Mouse (Mus musculus) midbrain, embryonic 14.5 days (tissue): ENCODE data around the gene Dpp9. TPM values are rescaled to one million over a fixed set of nuclear protein-coding genes. Genes with fewer than 3 reads are reported as not detected.

ENCODE experiments used
- ATAC-seq: fragments of 200-750 bp; cut with Nextera tagmentation; 2 replicates; pipeline ENCODE4 v1.8.0; 2017; ENCODE audit warnings: moderate number of reproducible peaks, moderate library complexity; ENCODE audit not compliant: low FRiP score, low TSS enrichment
- DNase-seq: peaks from one replicate; pipeline ENCODE4 v3.0.0-alpha.2; 2015
- H3K27ac ChIP-seq: fragments of 300-500 bp; sonication (generic); replicated peaks from 2 replicates; pipeline ENCODE4 v1.5.1; 2014; ENCODE audit warnings: mild to moderate bottlenecking, low read depth, low read length, moderate library complexity
- H3K27me3 ChIP-seq: fragments of 300-500 bp; sonication (generic); 2 replicates; pipeline ENCODE4 v1.6.1; 2014; ENCODE audit warnings: low read length, control low read depth, mixed read lengths; ENCODE audit not compliant: control insufficient read depth, insufficient read depth
- H3K36me3 ChIP-seq: fragments of 300-500 bp; sonication (generic); 2 replicates; pipeline ENCODE4 v1.6.1; 2014; ENCODE audit warnings: low read length, control low read depth; ENCODE audit not compliant: control insufficient read depth, insufficient read depth
- H3K4me1 ChIP-seq: fragments of 300-500 bp; sonication (generic); 2 replicates; pipeline ENCODE4 v1.6.1; 2014; ENCODE audit warnings: mild to moderate bottlenecking, antibody characterized with exemption, low read length, control low read depth; ENCODE audit not compliant: control insufficient read depth, insufficient read depth
- H3K4me2 ChIP-seq: fragments of 300-500 bp; sonication (generic); 2 replicates; pipeline ENCODE4 v1.6.1; 2014; ENCODE audit warnings: mild to moderate bottlenecking, low read length, moderate library complexity
- H3K4me3 ChIP-seq: fragments of 300-500 bp; sonication (generic); replicated peaks from 2 replicates; pipeline ENCODE4 v1.5.1; 2014; ENCODE audit warnings: low read depth, low read length
- H3K9ac ChIP-seq: fragments of 300-500 bp; sonication (generic); replicated peaks from 2 replicates; pipeline ENCODE4 v1.6.1; 2014; ENCODE audit warnings: mild to moderate bottlenecking, low read length, moderate library complexity
- H3K9me3 ChIP-seq: fragments of 300-500 bp; sonication (generic); 2 replicates; pipeline ENCODE4 v1.6.1; 2016; ENCODE audit warnings: low read length, control low read depth, mixed read lengths; ENCODE audit not compliant: control insufficient read depth
- WGBS: fragments of 180-500 bp; shearing (Covaris S2); extraction: QIAGEN DNeasy Blood & Tissue Kit; methylation state at CpG from one replicate; pipeline ENCODE4 v1.1.7; 2014; 5-methylcytosine and 5-hydroxymethylcytosine counted together
- polyA plus RNA-seq: library from polyadenylated mRNA; unstranded; fragments of >200 nt; fragmentation: Nextera tagmentation; extraction: Ambion mirVana; gene quantifications from 2 replicates; pipeline ENCODE4 v1.2.1, GENCODE M21; 2014

Gene Dpp9
- polyA plus RNA-seq, 1 experiment from 2014 or later = 26.7 TPM

DNA sequence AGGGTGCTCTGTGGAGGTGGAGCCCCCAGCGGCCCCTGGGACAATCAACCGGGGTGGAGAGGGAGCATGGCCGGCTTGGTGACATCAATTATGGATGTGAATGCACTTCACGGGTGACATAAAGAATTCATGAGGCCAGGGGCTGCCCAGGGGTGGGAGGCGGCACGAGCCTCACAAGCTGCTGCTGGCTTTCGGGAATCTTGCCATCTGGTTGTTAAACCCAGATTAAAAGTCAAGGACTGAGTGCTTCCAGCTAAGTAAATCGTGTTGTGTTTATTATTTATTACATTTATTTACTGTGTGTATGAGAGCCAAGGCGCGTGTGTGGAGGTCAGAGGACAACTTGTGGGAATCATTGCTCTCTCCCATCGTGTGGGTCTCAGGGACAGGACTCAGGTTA is 53.0 kb downstream of the Dpp9 start:
- no peak overlapping the region for H3K4me3 ChIP-seq
- 36% methylated on average over 11 of the region's 11 CpGs for WGBS
- peaks cover 6% of the 10 kb centered on the region for H3K4me1 ChIP-seq
- H3K4me2 ChIP-seq = no peak overlapping the region
- peak overlapping the region; percentile 26; the same call in 1 of the 2 replicates for H3K27ac ChIP-seq
- no peaks in the 10 kb centered on the region for H3K9me3 ChIP-seq
- DNase-seq (peak; percentile 61), ATAC-seq (no peak; the same call in 1 of the 2 replicates)
- no peaks in the 10 kb centered on the region; the same call in 1 of the 2 replicates for H3K27me3 ChIP-seq
- no peaks in the 10 kb centered on the region for H3K36me3 ChIP-seq
- no peak overlapping the region for H3K9ac ChIP-seq

GRCm38 (mm10) chr17:56164510-56164909 is 54.2 kb downstream of the Dpp9 start:
- Histone ChIP-seq H3K9ac (no peak overlapping the region), H3K4me2 (no peak overlapping the region), H3K4me1 (peaks cover 6% of the 10 kb centered on the region), H3K27ac (no peak overlapping the region), H3K27me3 (no peaks in the 10 kb centered on the region; the same call in 1 of the 2 replicates), H3K9me3 (no peaks in the 10 kb centered on the region), H3K4me3 (no peak overlapping the region), H3K36me3 (no peaks in the 10 kb centered on the region)
- no peak for ATAC-seq
- no peak for DNase-seq
- 84% methylated on average over 3 of the region's 3 CpGs for WGBS

GRCm38 (mm10) chr17:56163523-56164102 is 55.1 kb downstream of the Dpp9 start:
- Histone ChIP-seq H3K9me3 (no peaks in the 10 kb centered on the region), H3K36me3 (no peaks in the 10 kb centered on the region), H3K4me3 (no peak overlapping the region), H3K4me2 (no peak overlapping the region), H3K9ac (no peak overlapping the region), H3K27ac (no peak overlapping the region), H3K4me1 (peaks cover 6% of the 10 kb centered on the region), H3K27me3 (no peaks in the 10 kb centered on the region; the same call in 1 of the 2 replicates)
- ATAC-seq (no peak), DNase-seq (no peak)
- 82% methylated on average over 6 of the region's 6 CpGs for WGBS

DNA sequence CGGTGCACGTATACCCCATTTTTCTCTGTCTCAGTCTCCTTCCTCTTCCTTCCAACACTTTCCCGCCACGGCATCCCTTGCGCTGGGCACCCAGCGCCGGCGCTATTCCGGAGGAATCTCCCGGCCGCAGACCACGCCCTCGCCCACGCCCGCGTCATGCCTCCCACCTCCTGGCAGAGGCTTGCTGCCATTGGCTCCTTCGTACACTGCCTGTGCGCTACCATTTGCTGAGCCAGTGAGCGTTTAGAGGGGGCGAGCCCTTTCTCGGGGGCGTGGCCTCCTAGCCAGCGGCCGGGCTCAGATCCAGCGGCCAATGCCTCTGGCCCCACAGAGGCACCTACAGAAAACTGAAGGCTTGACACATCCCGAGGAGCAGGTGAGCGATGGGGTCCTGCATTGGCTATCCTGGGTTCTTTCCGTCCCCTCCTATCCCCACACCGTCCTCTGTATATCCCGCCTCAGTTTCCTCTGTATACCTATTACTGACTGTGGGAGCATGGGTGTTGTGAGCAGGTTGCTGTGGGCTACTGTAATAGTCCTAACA is 56.4 kb downstream of the Dpp9 start, which contains the start of gene Tnfaip8l1:
Gene Tnfaip8l1 (plus strand): TSS at position 247 of the 544 bp plus-strand sequence.
- Histone ChIP-seq H3K4me2 (peak within 1 kb of the TSS; percentile 58), H3K4me1 (peaks cover 6% of the 10 kb centered on the region), H3K9me3 (no peaks in the 10 kb centered on the region), H3K9ac (peak within 1 kb of the TSS; percentile 61), H3K36me3 (no peaks in the 10 kb centered on the region), H3K4me3 (peak within 1 kb of the TSS; percentile 43), H3K27me3 (no peaks in the 10 kb centered on the region; the same call in 1 of the 2 replicates), H3K27ac (0 out of 2 replicates have a peak within 1 kb of the TSS, but pooled peaks have one; percentile 13)
- peak; percentile 95 for DNase-seq
- 1% methylated on average over 30 of the region's 30 CpGs for WGBS
- ATAC-seq = peak; percentile 96

- ATAC-seq = no peak
- WGBS = 3% methylated on average over 9 of the region's 9 CpGs
- H3K4me2 ChIP-seq = no peak overlapping the region
These were observed 59.0 kb downstream of the Dpp9 start for GRCm38 (mm10) chr17:56159729-56160128.

GRCm38 (mm10) chr17:56153643-56154042 is 65.1 kb downstream of the Dpp9 start:
- Histone ChIP-seq H3K27me3 (no peaks in the 10 kb centered on the region), H3K27ac (0 out of 2 replicates have a peak overlapping the region, but pooled peaks have one; percentile 38), H3K9ac (no peak overlapping the region), H3K36me3 (no peaks in the 10 kb centered on the region), H3K4me1 (0 out of 2 replicates have a peak, but pooled peaks cover 6% of the 10 kb centered on the region), H3K4me3 (no peak overlapping the region), H3K4me2 (no peak overlapping the region), H3K9me3 (no peaks in the 10 kb centered on the region)
- 24% methylated on average over 9 of the region's 9 CpGs for WGBS
- DNase-seq = peak; percentile 84
- ATAC-seq = peak; percentile 27; the same call in 1 of the 2 replicates

More at GRCm38 (mm10) chr17:56159729-56160128, 59.0 kb downstream of the Dpp9 start:
- no peaks in the 10 kb centered on the region for H3K9me3 ChIP-seq
- peak; percentile 83 for DNase-seq
- H3K4me1 ChIP-seq = peaks cover 6% of the 10 kb centered on the region
- no peaks in the 10 kb centered on the region; the same call in 1 of the 2 replicates for H3K27me3 ChIP-seq
- no peak overlapping the region for H3K4me3 ChIP-seq
- H3K27ac ChIP-seq = no peak overlapping the region
- no peaks in the 10 kb centered on the region for H3K36me3 ChIP-seq
- no peak overlapping the region for H3K9ac ChIP-seq

DNA sequence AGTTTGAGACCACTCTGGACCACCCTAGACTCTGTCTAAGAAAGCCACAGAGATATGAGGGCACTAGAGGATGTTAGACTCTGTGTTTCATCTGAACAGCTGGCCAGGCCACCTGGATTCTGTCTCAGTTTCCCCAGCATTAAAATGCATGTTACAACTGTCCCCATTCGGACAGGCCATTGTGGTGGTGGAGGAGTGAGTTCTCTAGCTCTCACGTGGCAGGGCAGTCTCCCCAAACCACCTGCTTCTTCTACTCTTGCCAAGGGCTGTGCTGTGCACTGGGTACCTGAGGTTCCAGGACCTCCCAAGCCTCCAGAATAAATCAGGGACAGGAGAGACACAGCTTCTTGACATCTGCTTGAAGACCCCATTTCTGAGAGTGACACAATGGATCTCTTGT is 68.8 kb downstream of the Dpp9 start:
- Histone ChIP-seq H3K4me3 (no peak overlapping the region), H3K4me1 (0 out of 2 replicates have a peak, but pooled peaks cover 10% of the 10 kb centered on the region), H3K9me3 (no peaks in the 10 kb centered on the region), H3K9ac (no peak overlapping the region), H3K27ac (no peak overlapping the region), H3K4me2 (no peak overlapping the region), H3K27me3 (no peaks in the 10 kb centered on the region), H3K36me3 (no peaks in the 10 kb centered on the region)
- ATAC-seq (no peak), DNase-seq (no peak)
- WGBS = 45% methylated on average over 2 of the region's 2 CpGs

GRCm38 (mm10) chr17:56148790-56149618 is 69.7 kb downstream of the Dpp9 start:
- ATAC-seq (peak; percentile 40), DNase-seq (peak; percentile 59)
- Histone ChIP-seq H3K27ac (no peak overlapping the region), H3K4me3 (peak overlapping the region; percentile 32), H3K4me1 (0 out of 2 replicates have a peak, but pooled peaks cover 10% of the 10 kb centered on the region), H3K4me2 (peak overlapping the region; percentile 71), H3K27me3 (no peaks in the 10 kb centered on the region), H3K36me3 (no peaks in the 10 kb centered on the region), H3K9ac (peak overlapping the region; percentile 68), H3K9me3 (no peaks in the 10 kb centered on the region)
- 1% methylated on average over 30 of the region's 30 CpGs for WGBS
